Mouse (Mus musculus) brain, embryonic 18.5 days (tissue): ENCODE measurements around the gene Macrod1.

Experiments
- DNase-seq: peaks from one replicate; pipeline ENCODE4 v3.0.0-alpha.2; 2012; ENCODE audit warnings: low read depth, low spot score

Gene Macrod1

GRCm38 (mm10) chr19:7140856-7141421 is 84.3 kb downstream of the Macrod1 start:
- no peak for DNase-seq

- no peak for DNase-seq
Measured at GRCm38 (mm10) chr19:7142207-7142915, 85.8 kb downstream of the Macrod1 start.

DNA sequence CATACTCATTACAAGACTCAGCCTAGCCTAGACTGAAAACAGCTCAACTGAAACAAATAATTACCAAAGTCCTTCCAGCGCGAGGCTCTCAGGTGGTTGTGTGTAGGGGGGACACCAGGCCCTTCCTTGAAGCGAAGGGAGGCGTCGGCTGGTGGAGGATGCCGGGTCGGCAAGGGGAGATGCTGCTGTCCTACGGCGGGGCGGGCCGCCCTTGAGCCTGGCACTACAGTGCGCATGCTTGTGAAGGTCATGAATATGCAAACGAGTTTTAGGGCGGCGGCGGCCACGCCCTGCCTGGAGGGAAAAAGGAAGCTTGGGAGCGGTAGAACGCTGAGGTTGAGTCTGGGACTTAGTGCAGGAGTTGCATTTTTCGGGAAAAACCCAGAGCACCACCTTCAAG is 87.2 kb downstream of the Macrod1 start:
- DNase-seq = no peak

DNA sequence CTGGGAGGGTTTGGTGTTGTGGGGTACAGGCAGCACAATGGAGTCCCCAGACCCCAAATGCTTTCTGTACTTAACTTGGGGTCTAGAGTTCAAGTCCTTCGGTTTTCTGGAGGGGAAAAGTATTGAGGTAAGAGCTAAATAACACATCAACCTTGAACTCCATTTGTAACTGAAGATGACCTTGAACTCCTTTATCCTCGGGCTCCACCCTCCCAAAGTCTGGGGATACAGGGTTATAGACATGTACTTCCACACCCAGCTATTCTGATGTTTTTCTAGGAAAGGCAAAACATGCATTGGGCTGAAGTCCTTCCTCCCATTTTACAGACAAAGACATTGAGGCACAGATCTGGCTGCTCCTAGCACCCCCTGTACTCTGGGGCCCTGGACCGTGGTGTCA is 87.8 kb downstream of the Macrod1 start:
- no peak for DNase-seq

DNA sequence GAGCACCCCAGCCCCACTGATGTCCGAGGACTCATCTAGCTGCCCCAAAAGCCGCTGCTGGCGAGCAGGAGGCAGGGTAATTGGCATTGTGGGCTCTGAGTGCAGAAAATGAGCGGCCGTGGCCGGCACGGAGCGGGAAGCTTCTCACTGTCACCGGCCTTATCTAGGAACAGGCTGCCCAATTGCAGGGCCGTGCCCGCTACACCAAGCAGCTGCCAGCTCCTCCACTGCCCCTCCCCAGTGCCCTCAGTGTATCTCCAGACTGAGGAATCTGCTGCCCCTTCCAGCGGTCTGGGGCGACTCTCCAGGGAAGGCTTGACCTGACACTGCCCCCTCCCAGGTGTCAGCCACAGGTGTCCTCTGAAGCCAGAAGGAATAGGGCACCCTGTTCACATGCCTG is 89.8 kb downstream of the Macrod1 start:
- no peak for DNase-seq

GRCm38 (mm10) chr19:7148096-7148495 is 91.5 kb downstream of the Macrod1 start:
- no peak for DNase-seq

DNA sequence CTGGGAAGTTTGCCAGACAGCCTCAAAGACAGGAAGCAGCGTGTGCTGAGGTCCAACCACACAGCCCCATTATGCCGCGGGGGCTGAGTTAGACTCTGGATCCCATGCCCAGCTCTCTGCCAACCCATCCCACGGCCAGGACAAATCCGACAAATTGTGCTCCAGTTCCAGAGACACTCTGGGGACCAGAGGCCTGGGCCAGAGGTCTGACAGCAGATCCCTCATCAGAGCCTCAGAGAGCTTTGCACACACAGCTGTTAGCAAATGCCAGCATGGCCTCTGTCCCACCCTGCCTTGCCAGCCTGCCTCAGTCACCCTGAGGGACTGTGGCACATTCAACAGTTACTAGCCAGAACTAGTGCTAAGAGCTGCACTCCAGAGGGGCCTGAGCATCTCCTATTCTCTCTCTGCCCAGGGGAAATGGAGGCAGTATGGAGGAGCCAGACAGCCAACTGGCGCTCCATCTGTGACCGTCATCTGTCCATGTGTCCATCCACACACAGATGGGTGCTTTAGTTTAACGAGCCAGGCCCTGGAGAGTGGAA is 92.0 kb downstream of the Macrod1 start:
- no peak for DNase-seq

DNA sequence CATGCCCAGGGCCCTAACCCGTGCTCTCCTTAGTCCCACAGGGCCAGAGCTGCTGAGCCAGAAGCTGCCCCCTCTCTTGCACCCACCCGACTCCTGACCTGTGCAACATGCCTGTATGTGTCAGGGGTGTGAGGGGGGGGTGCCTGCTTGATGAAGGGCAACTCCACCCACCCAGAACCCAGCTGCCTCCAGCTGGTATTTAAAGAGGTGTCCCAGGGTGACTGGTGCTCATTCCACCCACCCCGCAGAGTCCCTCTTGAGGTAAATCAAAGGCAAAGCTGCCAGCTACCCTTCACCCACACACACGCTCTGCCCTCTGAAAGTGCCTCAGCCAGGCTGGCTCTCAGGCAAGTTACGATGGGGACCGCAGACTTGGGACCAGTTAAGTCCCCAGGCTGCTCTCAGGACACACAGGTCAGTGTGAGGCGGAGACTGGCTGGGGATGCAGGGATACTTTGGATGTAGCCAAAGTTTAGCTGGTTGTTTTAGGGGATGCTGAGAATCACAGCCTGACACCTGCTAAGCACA is 92.6 kb downstream of the Macrod1 start:
- DNase-seq = no peak

DNA sequence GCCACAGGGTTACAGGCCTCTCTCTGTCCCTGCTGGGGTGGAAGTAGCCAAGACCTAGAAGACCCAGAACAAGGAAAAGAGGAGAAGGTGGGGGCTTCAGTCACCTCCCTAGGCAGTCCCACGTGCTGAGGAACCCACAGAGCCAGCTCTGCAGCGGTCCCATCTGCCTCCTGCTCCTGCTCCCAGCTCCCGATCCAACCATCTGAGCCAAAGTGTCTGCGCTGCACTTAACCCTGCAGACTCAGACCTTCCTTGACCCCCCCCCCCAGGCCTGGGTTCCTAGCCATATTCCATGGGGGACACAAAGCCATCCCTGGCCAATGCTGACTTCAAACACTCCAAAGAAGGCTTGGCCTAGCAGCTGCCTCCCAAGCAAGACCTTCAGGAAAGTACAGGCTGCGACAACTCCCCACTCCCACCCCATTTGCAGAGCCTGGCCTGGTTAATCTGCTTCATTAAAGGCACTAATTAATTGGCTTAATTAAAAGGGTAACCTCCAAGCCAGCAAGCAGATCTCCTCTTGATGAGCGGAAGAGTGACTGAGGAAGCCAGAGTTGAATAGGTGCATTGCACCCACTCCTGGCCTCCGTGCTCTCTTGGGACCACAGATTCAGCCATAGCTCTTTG is 94.8 kb downstream of the Macrod1 start:
- DNase-seq = no peak

DNA sequence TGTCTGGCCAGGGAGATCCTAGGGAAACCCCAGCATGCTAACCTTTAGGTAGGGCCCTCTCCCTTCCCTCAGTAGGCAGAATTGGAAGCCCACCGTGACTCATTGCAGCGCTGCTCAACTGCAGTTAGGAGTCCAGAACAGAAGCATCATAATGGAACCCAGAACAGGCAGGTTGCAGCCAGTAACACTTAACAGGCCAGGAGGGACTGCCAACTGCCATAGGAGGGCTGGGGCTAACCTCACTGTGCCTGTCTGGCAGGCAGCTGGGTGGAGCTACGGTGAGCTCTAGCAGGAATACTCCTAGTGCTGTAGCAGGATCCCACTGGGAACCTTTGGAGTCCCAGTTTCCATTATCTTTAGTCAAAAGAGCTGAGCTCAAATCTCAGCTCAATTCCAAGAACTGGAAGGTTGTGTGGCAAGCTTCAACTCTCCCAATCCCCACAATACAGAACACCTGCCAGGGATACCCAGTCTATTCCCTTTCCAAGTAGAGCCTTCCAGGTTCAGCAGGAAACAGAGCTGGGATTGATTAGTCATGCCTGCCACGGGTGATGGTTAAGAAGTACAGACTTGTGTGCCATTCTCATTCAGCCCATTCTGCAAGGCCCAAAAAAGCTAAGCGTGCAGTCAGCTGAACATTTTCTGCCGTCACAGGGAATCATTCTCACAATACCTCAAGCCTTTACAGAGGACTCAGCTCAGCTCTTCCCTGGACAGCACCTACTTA is 95.5 kb downstream of the Macrod1 start:
- no peak for DNase-seq

GRCm38 (mm10) chr19:7153232-7153631 is 96.6 kb downstream of the Macrod1 start:
- no peak for DNase-seq

GRCm38 (mm10) chr19:7155196-7155595 is 98.6 kb downstream of the Macrod1 start:
- no peak for DNase-seq

GRCm38 (mm10) chr19:7157734-7158133 is 101.1 kb downstream of the Macrod1 start:
- no peak for DNase-seq

- no peak for DNase-seq
Measured at GRCm38 (mm10) chr19:7160151-7160906, 103.7 kb downstream of the Macrod1 start.

GRCm38 (mm10) chr19:7161064-7161463 is 104.5 kb downstream of the Macrod1 start:
- no peak for DNase-seq

- no peak for DNase-seq
Measured at GRCm38 (mm10) chr19:7164238-7164637, 107.6 kb downstream of the Macrod1 start.

GRCm38 (mm10) chr19:7164820-7165323 is 108.3 kb downstream of the Macrod1 start:
- no peak for DNase-seq

DNA sequence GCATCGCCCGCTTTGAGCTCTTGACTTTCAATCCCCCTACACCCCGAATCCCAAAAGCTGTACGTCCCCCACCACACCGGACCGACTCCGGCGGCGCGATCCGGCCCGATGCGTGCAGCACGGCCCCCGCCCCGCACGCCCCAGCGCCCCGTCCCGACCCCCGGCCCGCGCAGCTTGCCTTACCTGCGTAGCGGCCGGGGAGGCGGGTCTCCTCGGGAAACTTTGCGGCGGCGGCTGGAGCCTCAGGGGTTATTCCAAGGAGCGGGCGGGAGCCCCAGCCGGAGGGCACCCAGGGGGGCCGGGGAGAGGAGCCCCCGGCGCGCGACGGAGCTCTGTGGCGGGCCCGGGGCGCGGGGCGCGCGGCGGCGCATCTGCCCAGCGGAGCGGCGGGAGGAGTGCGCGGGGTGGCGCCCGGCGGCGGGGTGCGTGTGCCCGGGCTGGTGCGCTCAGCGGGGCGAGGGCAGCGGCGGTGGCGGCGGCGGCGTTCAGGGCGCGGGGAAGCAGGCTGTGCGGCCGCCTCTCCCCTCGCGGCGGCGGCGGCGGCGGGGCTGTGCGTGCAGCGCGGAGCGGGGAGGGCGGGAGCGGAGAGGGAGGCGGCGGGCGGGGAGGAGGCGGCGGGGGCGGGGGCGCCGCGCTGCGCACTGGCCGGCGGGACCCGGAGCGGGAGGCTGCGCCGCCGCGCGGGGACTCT is 109.0 kb downstream of the Macrod1 start:
- DNase-seq = no peak

- DNase-seq = no peak
Measured at GRCm38 (mm10) chr19:7166200-7166711, 109.6 kb downstream of the Macrod1 start.

- DNase-seq = no peak
Measured at GRCm38 (mm10) chr19:7166767-7167166, 110.2 kb downstream of the Macrod1 start.
